Mouse (Mus musculus) liver, embryonic 12.5 days (tissue): Measurements from ENCODE around the gene Sgpp2. TPM values are rescaled to one million over a fixed set of nuclear protein-coding genes. Genes with fewer than 3 reads are reported as not detected.
A peak's percentile ranks its signal among the peaks of the same experiment; 100 is the strongest.

Experiments
- ATAC-seq: fragments of 200-750 bp; cut with Nextera tagmentation; 2 replicates; pipeline ENCODE4 v1.8.0; 2017; ENCODE audit warnings: moderate number of reproducible peaks, mild to moderate bottlenecking, moderate library complexity
- H3K27ac ChIP-seq: fragments of 300-500 bp; sonication (generic); 2 replicates; pipeline ENCODE4 v1.5.1; 2016; ENCODE audit warnings: mild to moderate bottlenecking
- H3K27me3 ChIP-seq: fragments of 300-500 bp; sonication (generic); replicated peaks from 2 replicates; pipeline ENCODE4 v1.6.1; 2016; ENCODE audit warnings: mild to moderate bottlenecking, moderate library complexity
- H3K36me3 ChIP-seq: fragments of 300-500 bp; sonication (generic); 2 replicates; pipeline ENCODE4 v1.6.1; 2016; ENCODE audit warnings: mild to moderate bottlenecking, moderate library complexity
- H3K4me1 ChIP-seq: fragments of 300-500 bp; sonication (generic); 2 replicates; pipeline ENCODE4 v1.6.1; 2016
- H3K4me2 ChIP-seq: fragments of 300-500 bp; sonication (generic); 2 replicates; pipeline ENCODE4 v1.6.1; 2016; ENCODE audit warnings: mild to moderate bottlenecking, moderate library complexity
- H3K4me3 ChIP-seq: fragments of 300-500 bp; sonication (generic); 2 replicates; pipeline ENCODE4 v1.5.1; 2016; ENCODE audit warnings: mild to moderate bottlenecking, moderate library complexity
- H3K9ac ChIP-seq: fragments of 300-500 bp; sonication (generic); 2 replicates; pipeline ENCODE4 v1.6.1; 2016; ENCODE audit warnings: mild to moderate bottlenecking, moderate library complexity
- H3K9me3 ChIP-seq: fragments of 300-500 bp; sonication (generic); replicated peaks from 2 replicates; pipeline ENCODE4 v1.6.1; 2016; ENCODE audit warnings: mild to moderate bottlenecking, moderate library complexity
- WGBS: fragments of 180-500 bp; shearing (Covaris S2); methylation state at CpG from one replicate; pipeline ENCODE4 v1.1.7; 2016; ENCODE audit not compliant: insufficient replicate concordance; 5-methylcytosine and 5-hydroxymethylcytosine counted together
- polyA plus RNA-seq: library from polyadenylated mRNA; unstranded; fragments of >200 nt; fragmentation: Nextera tagmentation; extraction: Ambion mirVana; gene quantifications from 2 replicates; pipeline ENCODE4 v1.2.1, GENCODE M21; 2016

Gene Sgpp2
- polyA plus RNA-seq, 1 experiment from 2014 or later: 0.32 TPM

GRCm38 (mm10) chr1:78373836-78374235 is 63.7 kb downstream of the Sgpp2 start:
- no peak for ATAC-seq

GRCm38 (mm10) chr1:78375058-78375457 is 64.9 kb downstream of the Sgpp2 start:
- Histone ChIP-seq H3K9me3 (no peaks in the 10 kb centered on the region), H3K36me3 (no peaks in the 10 kb centered on the region), H3K27ac (no peak overlapping the region), H3K9ac (no peak overlapping the region), H3K27me3 (no peaks in the 10 kb centered on the region; the same call in 1 of the 2 replicates), H3K4me3 (no peak overlapping the region), H3K4me1 (no peaks in the 10 kb centered on the region), H3K4me2 (no peak overlapping the region)
- no peak for ATAC-seq
- 70% methylated on average over 3 of the region's 3 CpGs for WGBS

More at GRCm38 (mm10) chr1:78373836-78374235, 63.7 kb downstream of the Sgpp2 start:
- no peak overlapping the region for H3K27ac ChIP-seq
- WGBS: 68% methylated on average over 5 of the region's 5 CpGs
- H3K4me2 ChIP-seq: no peak overlapping the region
- H3K9ac ChIP-seq: no peak overlapping the region
- no peaks in the 10 kb centered on the region for H3K9me3 ChIP-seq
- H3K4me1 ChIP-seq: no peaks in the 10 kb centered on the region
- no peaks in the 10 kb centered on the region; the same call in 1 of the 2 replicates for H3K27me3 ChIP-seq
- H3K4me3 ChIP-seq: no peak overlapping the region
- no peaks in the 10 kb centered on the region for H3K36me3 ChIP-seq

DNA sequence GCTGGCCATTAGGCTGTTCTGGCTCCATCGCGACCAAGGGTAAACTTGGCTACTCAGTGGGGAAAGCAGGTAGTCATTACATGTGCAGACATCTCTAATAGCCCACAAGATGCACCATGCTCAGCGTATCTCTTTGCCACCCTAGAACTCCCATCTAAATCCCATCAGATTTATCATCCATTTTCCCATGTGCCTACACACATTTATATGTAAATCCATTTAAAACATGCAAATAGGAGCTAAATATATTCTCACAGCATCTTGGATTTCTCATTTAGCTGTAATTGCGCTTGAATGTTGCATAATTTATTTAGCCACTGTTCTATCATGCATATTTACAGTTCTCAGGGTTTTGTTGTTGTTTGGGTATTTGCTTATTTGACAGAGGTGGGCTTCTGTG is 70.8 kb downstream of the Sgpp2 start:
- ATAC-seq: no peak
- Histone ChIP-seq H3K27ac (no peak overlapping the region), H3K9ac (no peak overlapping the region), H3K4me3 (no peak overlapping the region), H3K27me3 (no peaks in the 10 kb centered on the region; the same call in 1 of the 2 replicates), H3K4me1 (no peaks in the 10 kb centered on the region), H3K4me2 (no peak overlapping the region), H3K36me3 (no peaks in the 10 kb centered on the region), H3K9me3 (no peaks in the 10 kb centered on the region)
- 77% methylated on average over 4 of the region's 4 CpGs for WGBS

GRCm38 (mm10) chr1:78387854-78388253 is 77.7 kb downstream of the Sgpp2 start:
- Histone ChIP-seq H3K36me3 (no peaks in the 10 kb centered on the region), H3K4me1 (no peaks in the 10 kb centered on the region), H3K27ac (no peak overlapping the region), H3K4me3 (no peak overlapping the region), H3K4me2 (no peak overlapping the region), H3K9me3 (no peaks in the 10 kb centered on the region), H3K27me3 (no peaks in the 10 kb centered on the region), H3K9ac (no peak overlapping the region)
- 46% methylated on average over 4 of the region's 4 CpGs for WGBS
- no peak for ATAC-seq

GRCm38 (mm10) chr1:78388848-78389247 is 78.7 kb downstream of the Sgpp2 start:
- H3K27me3 ChIP-seq: no peaks in the 10 kb centered on the region
- H3K9me3 ChIP-seq: no peaks in the 10 kb centered on the region
- no peak overlapping the region for H3K9ac ChIP-seq
- WGBS: 26% methylated on average over 3 of the region's 3 CpGs
- H3K27ac ChIP-seq: no peak overlapping the region
- H3K4me2 ChIP-seq: no peak overlapping the region
- H3K36me3 ChIP-seq: no peaks in the 10 kb centered on the region
- ATAC-seq: no peak
- no peak overlapping the region for H3K4me3 ChIP-seq
- H3K4me1 ChIP-seq: no peaks in the 10 kb centered on the region

DNA sequence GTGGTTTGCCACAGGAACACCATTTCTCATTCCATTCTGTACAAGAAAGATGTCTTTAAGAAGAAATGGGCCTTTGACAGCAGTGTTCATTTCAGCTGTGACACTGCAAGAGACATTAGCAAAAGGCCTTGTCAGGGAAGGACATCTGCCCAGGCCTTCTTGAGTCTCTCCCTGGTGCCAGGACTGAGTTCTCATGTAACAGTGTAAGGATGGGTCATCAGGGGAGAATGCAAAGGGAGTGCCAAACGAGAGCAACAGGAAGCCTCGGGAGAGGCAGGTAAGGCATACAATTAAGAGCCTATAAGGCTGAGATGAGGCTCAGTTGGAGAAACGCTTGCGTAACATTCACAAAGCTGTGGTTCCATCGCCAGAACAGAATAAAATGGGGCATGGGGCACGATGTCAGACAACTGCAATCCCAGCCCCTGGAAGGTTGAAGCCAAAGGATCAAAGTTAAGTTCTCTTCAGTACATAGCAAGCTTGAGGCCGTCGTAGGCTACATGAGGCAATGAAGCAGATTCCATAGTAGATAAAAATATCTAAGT is 85.1 kb downstream of the Sgpp2 start:
- ATAC-seq: no peak
- H3K4me1 ChIP-seq: no peaks in the 10 kb centered on the region
- WGBS: 58% methylated on average over 8 of the region's 8 CpGs

GRCm38 (mm10) chr1:78395737-78396136 is 85.6 kb downstream of the Sgpp2 start:
- no peaks in the 10 kb centered on the region for H3K36me3 ChIP-seq
- H3K4me3 ChIP-seq: no peak overlapping the region
- no peaks in the 10 kb centered on the region for H3K27me3 ChIP-seq
- ATAC-seq: no peak
- H3K27ac ChIP-seq: no peak overlapping the region
- 41% methylated on average over 6 of the region's 6 CpGs for WGBS
- no peaks in the 10 kb centered on the region for H3K4me1 ChIP-seq
- no peak overlapping the region for H3K4me2 ChIP-seq
- no peak overlapping the region for H3K9ac ChIP-seq
- no peaks in the 10 kb centered on the region for H3K9me3 ChIP-seq

More for the DNA sequence above, 85.1 kb downstream of the Sgpp2 start:
- no peaks in the 10 kb centered on the region for H3K9me3 ChIP-seq
- no peaks in the 10 kb centered on the region for H3K36me3 ChIP-seq
- H3K4me2 ChIP-seq: no peak overlapping the region
- H3K27me3 ChIP-seq: no peaks in the 10 kb centered on the region
- no peak overlapping the region for H3K9ac ChIP-seq
- H3K4me3 ChIP-seq: no peak overlapping the region
- no peak overlapping the region for H3K27ac ChIP-seq

GRCm38 (mm10) chr1:78396320-78396913 is 86.3 kb downstream of the Sgpp2 start:
- H3K27ac ChIP-seq: no peak overlapping the region
- H3K27me3 ChIP-seq: no peaks in the 10 kb centered on the region
- H3K36me3 ChIP-seq: no peaks in the 10 kb centered on the region
- H3K9ac ChIP-seq: no peak overlapping the region
- no peaks in the 10 kb centered on the region for H3K4me1 ChIP-seq
- H3K4me3 ChIP-seq: no peak overlapping the region
- WGBS: 21% methylated on average over 8 of the region's 8 CpGs
- H3K9me3 ChIP-seq: no peaks in the 10 kb centered on the region
- no peak for ATAC-seq
- H3K4me2 ChIP-seq: no peak overlapping the region

DNA sequence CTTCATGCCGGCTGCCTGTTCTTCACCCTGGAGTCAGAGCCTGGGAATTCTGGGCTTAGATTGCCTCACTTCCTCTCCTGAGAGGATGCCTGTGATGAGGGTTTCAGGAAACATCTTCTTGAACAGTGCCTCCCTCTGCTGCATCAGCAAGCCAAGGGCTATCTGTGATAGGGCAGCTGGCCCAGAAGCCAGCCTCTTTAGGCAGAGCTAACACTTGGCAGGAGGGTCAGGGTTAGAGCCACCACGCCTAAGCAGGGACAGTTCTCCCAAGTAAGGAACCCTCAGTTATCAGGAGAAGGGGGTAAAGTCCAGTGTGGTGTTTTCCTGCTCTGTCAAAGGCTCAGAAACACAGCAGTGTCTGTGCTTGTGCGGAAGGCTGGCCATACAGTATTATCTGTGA is 89.6 kb downstream of the Sgpp2 start:
- Histone ChIP-seq H3K4me2 (no peak overlapping the region), H3K4me3 (no peak overlapping the region), H3K9ac (no peak overlapping the region), H3K36me3 (no peaks in the 10 kb centered on the region), H3K9me3 (no peaks in the 10 kb centered on the region), H3K4me1 (no peaks in the 10 kb centered on the region), H3K27me3 (no peaks in the 10 kb centered on the region), H3K27ac (no peak overlapping the region)
- ATAC-seq: no peak
- WGBS: 41% methylated on average over 3 of the region's 3 CpGs

GRCm38 (mm10) chr1:78401413-78401812 is 91.3 kb downstream of the Sgpp2 start:
- 75% methylated on average over 4 of the region's 4 CpGs for WGBS
- ATAC-seq: no peak
- no peak overlapping the region for H3K4me3 ChIP-seq

DNA sequence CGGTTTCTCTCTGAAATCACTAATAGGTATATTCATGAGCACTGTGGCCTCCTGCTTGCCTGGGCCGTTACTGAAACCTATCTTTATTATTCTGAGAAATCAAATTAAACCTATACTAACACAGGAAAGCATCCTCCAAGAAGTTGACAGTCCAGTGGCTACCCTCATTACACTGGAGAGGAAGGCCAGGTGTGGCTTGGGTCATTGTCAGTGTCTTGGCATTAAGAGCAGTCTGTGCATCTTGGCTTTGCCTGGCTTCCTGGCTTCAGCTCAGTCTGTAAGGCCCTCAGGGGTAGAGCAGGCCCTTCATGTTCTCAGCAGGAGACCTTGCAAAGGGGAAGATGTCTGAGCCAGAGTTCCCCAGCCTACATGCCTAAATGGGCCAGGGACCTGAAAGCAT is 99.3 kb downstream of the Sgpp2 start:
- Histone ChIP-seq H3K4me2 (no peak overlapping the region), H3K4me3 (no peak overlapping the region), H3K36me3 (no peaks in the 10 kb centered on the region; the same call in 1 of the 2 replicates), H3K4me1 (no peaks in the 10 kb centered on the region), H3K9ac (no peak overlapping the region), H3K27me3 (no peaks in the 10 kb centered on the region), H3K9me3 (no peaks in the 10 kb centered on the region), H3K27ac (no peak overlapping the region)
- no peak for ATAC-seq
- WGBS: 69% methylated on average over 2 of the region's 2 CpGs

More at GRCm38 (mm10) chr1:78401413-78401812, 91.3 kb downstream of the Sgpp2 start:
- no peak overlapping the region for H3K9ac ChIP-seq
- H3K4me2 ChIP-seq: no peak overlapping the region
- H3K27me3 ChIP-seq: no peaks in the 10 kb centered on the region
- no peak overlapping the region for H3K27ac ChIP-seq
- no peaks in the 10 kb centered on the region for H3K4me1 ChIP-seq
- no peaks in the 10 kb centered on the region for H3K9me3 ChIP-seq
- H3K36me3 ChIP-seq: no peaks in the 10 kb centered on the region

GRCm38 (mm10) chr1:78412668-78413067 is 102.5 kb downstream of the Sgpp2 start:
- peak; percentile 49 for ATAC-seq
- no peaks in the 10 kb centered on the region for H3K27me3 ChIP-seq
- H3K4me1 ChIP-seq: no peaks in the 10 kb centered on the region
- H3K9ac ChIP-seq: no peak overlapping the region
- no peak overlapping the region for H3K4me3 ChIP-seq
- no peak overlapping the region for H3K27ac ChIP-seq
- H3K4me2 ChIP-seq: no peak overlapping the region
- H3K36me3 ChIP-seq: peaks cover 7% of the 10 kb centered on the region
- no peaks in the 10 kb centered on the region for H3K9me3 ChIP-seq
- 14% methylated on average over 7 of the region's 7 CpGs for WGBS

- Histone ChIP-seq H3K27me3 (no peaks in the 10 kb centered on the region), H3K9me3 (no peaks in the 10 kb centered on the region), H3K27ac (no peak overlapping the region), H3K4me3 (no peak overlapping the region), H3K4me2 (no peak overlapping the region), H3K9ac (no peak overlapping the region), H3K36me3 (peaks cover 21% of the 10 kb centered on the region), H3K4me1 (no peaks in the 10 kb centered on the region)
- no peak for ATAC-seq
- WGBS: 82% methylated on average over 5 of the region's 5 CpGs
Measured at GRCm38 (mm10) chr1:78414421-78414820, 104.3 kb downstream of the Sgpp2 start.
